Mouse (Mus musculus) liver, postnatal 0 days (tissue): ENCODE results near the gene Dok4.

Experiments used
- CTCF ChIP-seq: sonication (generic); IDR thresholded peaks from 2 replicates; pipeline ENCODE4 v1.5.1; 2016; ENCODE audit warnings: antibody characterized with exemption, low read depth
- EP300 ChIP-seq: IDR thresholded peaks from 2 replicates; pipeline ENCODE4 v1.6.1; 2016; ENCODE audit warnings: antibody characterized with exemption, low read depth, mild to moderate bottlenecking

- no peak for TF ChIP-seq CTCF
- no peak for TF ChIP-seq EP300
These were observed 26.1 kb downstream of the Dok4 start for GRCm38 (mm10) chr8:94850049-94850448.
